Mouse (Mus musculus) lung, postnatal 0 days (tissue): Measurements from ENCODE around the gene Ppm1l.

Source experiments
- CTCF ChIP-seq: IDR thresholded peaks from 2 replicates; pipeline ENCODE4 v1.5.1; 2016; ENCODE audit warnings: antibody characterized with exemption, mild to moderate bottlenecking
- EP300 ChIP-seq: IDR thresholded peaks from 2 replicates; pipeline ENCODE4 v1.6.1; 2016; ENCODE audit warnings: antibody characterized with exemption, mild to moderate bottlenecking, control low read depth

- no peak for TF ChIP-seq EP300
- no peak for TF ChIP-seq CTCF
These were observed 112.7 kb downstream of the Ppm1l start for GRCm38 (mm10) chr3:69429319-69429718.
